Mouse (Mus musculus): ENCODE measurements around the gene Kctd6. TPM values are rescaled to one million over a fixed set of nuclear protein-coding genes. Genes with fewer than 3 reads are reported as not detected.

Gene Kctd6
- polyA plus RNA-seq, 1 experiment = 7.7 TPM

DNA sequence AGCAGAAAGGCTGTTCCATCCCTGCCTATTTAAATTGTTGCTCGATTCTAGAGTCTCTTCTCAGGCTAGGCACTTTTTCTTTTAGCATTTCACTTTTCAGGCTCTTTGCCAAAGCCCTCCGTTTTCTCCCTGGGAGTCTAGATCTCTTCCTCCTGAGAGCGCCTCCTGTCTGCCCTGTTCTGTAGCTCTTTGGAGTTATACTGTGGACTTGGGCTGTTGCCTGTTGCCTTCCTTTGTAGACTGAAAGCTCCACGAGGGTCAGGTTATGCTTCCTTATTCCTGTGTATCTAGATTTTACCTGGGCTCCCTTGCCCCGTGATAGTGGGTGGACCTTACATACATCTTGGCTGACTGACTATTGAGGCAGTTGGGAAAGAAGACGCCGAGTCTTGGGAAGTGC, 4.3 kb downstream of the Kctd6 start:
- WGBS = 78% methylated on average over 7 of the region's 7 CpGs
- TF ChIP-seq CTCF (IDR thresholded peaks at IDR 0.05; ENCODE audit: control insufficient read depth, insufficient read depth, low read length) = no peak
- no peak for TF ChIP-seq POLR2A (IDR thresholded peaks at IDR 0.05; ENCODE audit: borderline replicate concordance, control insufficient read depth, low read depth, low read length)
- Histone ChIP-seq H3K4me3 (replicated peaks; ENCODE audit: control insufficient read depth, low read depth, low read length) (no peak overlapping the region), H3K4me1 (ENCODE audit: control insufficient read depth, insufficient read depth, low read length) (no peaks in the 10 kb centered on the region; the same call in 1 of the 2 replicates), H3K27ac (ENCODE audit: control insufficient read depth, insufficient read depth, low read depth, low read length, poor library complexity) (no peak overlapping the region)

DNA sequence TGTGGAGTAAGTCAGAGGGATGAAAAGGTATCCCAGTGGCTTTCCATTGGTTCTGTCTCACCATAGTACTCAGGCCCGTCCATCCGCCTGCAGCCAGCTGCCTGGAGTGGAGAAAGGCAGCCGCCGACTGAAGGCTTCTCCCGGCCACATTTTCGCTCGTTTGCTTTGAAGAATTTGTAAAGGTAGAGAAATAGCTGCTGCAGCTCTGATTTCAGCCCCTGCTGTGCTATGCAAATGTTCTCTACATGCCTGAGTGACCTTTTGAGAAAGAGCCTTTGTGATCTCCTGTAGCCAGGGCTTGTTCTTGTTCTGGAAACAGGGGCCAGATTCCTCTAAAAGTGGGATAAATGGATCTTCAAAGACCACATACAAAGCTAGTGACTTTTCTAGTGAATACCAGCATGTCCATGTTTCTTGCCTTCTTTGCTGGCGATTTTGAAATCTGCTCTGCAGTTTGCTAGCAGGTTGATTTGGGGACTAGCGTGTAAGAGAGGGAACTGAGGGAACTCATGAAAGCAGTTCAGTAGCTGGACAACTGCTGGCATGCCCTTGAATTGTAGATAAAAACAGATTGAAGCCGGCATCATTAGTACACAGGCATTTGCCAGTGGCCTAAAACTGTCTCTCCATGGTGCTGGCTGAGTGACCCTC, 4.9 kb downstream of the Kctd6 start:
- TF ChIP-seq CTCF (IDR thresholded peaks at IDR 0.05; ENCODE audit: control insufficient read depth, insufficient read depth, low read length) = no peak
- no peak for TF ChIP-seq POLR2A (IDR thresholded peaks at IDR 0.05; ENCODE audit: borderline replicate concordance, control insufficient read depth, low read depth, low read length)
- Histone ChIP-seq H3K4me1 (ENCODE audit: control insufficient read depth, insufficient read depth, low read length) (peaks cover 2% of the 10 kb centered on the region; the same call in 1 of the 2 replicates), H3K27ac (ENCODE audit: control insufficient read depth, insufficient read depth, low read depth, low read length, poor library complexity) (no peak overlapping the region), H3K4me3 (replicated peaks; ENCODE audit: control insufficient read depth, low read depth, low read length) (no peak overlapping the region)
- 77% methylated on average over 10 of the region's 10 CpGs for WGBS

DNA sequence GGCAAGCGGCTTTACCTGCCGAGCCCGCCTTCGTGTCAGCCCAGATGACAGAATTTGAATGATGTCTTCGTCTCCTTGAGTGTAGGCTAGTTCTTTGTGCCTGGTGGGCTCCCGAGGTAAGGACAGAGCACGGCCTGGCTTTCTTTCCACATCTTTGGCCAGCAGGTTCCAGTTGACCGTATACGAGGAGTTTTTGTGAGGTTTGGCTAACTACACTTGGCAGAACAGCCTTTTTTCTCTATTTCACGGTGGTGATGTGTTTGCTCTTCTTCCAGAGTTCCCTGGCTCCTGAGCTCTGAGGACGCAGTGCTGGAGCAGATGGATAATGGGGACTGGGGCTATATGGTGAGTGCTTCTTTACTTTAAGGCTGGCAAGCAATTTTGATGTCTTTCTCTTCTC, 5.9 kb downstream of the Kctd6 start:
- WGBS = 93% methylated on average over 11 of the region's 11 CpGs
- no peak overlapping the region for H3K4me3 ChIP-seq (replicated peaks; ENCODE audit: control insufficient read depth, low read depth, low read length)
- H3K27ac ChIP-seq (ENCODE audit: control insufficient read depth, insufficient read depth, low read depth, low read length, poor library complexity) = no peak overlapping the region
- TF ChIP-seq CTCF (IDR thresholded peaks at IDR 0.05; ENCODE audit: control insufficient read depth, insufficient read depth, low read length) (no peak), POLR2A (IDR thresholded peaks at IDR 0.05; ENCODE audit: borderline replicate concordance, control insufficient read depth, low read depth, low read length) (no peak)
- peaks cover 3% of the 10 kb centered on the region; the same call in 1 of the 2 replicates for H3K4me1 ChIP-seq (ENCODE audit: control insufficient read depth, insufficient read depth, low read length)

DNA sequence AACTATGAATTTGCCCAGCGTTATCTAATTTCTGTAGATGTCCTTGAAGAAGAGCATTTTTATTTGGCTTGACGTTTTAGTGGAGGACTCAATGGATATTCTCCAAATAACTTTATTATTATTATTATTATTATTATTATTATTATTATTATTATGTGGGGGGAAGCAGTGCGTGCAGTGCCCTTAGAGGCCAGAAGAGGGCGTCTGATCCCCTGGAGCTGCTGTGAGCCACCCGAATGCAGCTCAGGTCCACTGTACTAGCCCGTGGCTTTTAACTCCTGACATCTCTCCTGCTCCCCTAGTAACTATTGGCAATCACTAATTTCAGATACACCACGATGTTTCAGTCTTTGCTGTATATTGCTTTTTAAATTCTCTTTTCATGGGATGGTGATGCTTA, 6.4 kb downstream of the Kctd6 start:
- H3K4me3 ChIP-seq (replicated peaks; ENCODE audit: control insufficient read depth, low read depth, low read length) = no peak overlapping the region
- H3K27ac ChIP-seq (ENCODE audit: control insufficient read depth, insufficient read depth, low read depth, low read length, poor library complexity) = no peak overlapping the region
- 66% methylated on average over 7 of the region's 7 CpGs for WGBS
- TF ChIP-seq POLR2A (IDR thresholded peaks at IDR 0.05; ENCODE audit: borderline replicate concordance, control insufficient read depth, low read depth, low read length) (no peak), CTCF (IDR thresholded peaks at IDR 0.05; ENCODE audit: control insufficient read depth, insufficient read depth, low read length) (peak; percentile 61)
- H3K4me1 ChIP-seq (ENCODE audit: control insufficient read depth, insufficient read depth, low read length) = peaks cover 3% of the 10 kb centered on the region; the same call in 1 of the 2 replicates

- Histone ChIP-seq H3K4me3 (replicated peaks; ENCODE audit: control insufficient read depth, low read depth, low read length) (no peak overlapping the region), H3K27ac (ENCODE audit: control insufficient read depth, insufficient read depth, low read depth, low read length, poor library complexity) (no peak overlapping the region), H3K4me1 (ENCODE audit: control insufficient read depth, insufficient read depth, low read length) (peaks cover 3% of the 10 kb centered on the region; the same call in 1 of the 2 replicates)
- WGBS = 71% methylated on average over 2 of the region's 2 CpGs
- no peak for TF ChIP-seq POLR2A (IDR thresholded peaks at IDR 0.05; ENCODE audit: borderline replicate concordance, control insufficient read depth, low read depth, low read length)
- TF ChIP-seq CTCF (IDR thresholded peaks at IDR 0.05; ENCODE audit: control insufficient read depth, insufficient read depth, low read length) = no peak
Observed at GRCm38 (mm10) chr14:8220912-8221311, 7.0 kb downstream of the Kctd6 start.

- H3K27ac ChIP-seq (ENCODE audit: control insufficient read depth, insufficient read depth, low read depth, low read length, poor library complexity) = no peak overlapping the region
- TF ChIP-seq CTCF (IDR thresholded peaks at IDR 0.05; ENCODE audit: control insufficient read depth, insufficient read depth, low read length) = no peak
- TF ChIP-seq POLR2A (IDR thresholded peaks at IDR 0.05; ENCODE audit: borderline replicate concordance, control insufficient read depth, low read depth, low read length) = no peak
- peaks cover 3% of the 10 kb centered on the region; the same call in 1 of the 2 replicates for H3K4me1 ChIP-seq (ENCODE audit: control insufficient read depth, insufficient read depth, low read length)
- 93% methylated on average over 16 of the region's 16 CpGs for WGBS
- no peak overlapping the region for H3K4me3 ChIP-seq (replicated peaks; ENCODE audit: control insufficient read depth, low read depth, low read length)
Observed at GRCm38 (mm10) chr14:8222561-8222960, 8.6 kb downstream of the Kctd6 start.

GRCm38 (mm10) chr14:8223506-8224293, 9.8 kb downstream of the Kctd6 start:
- Histone ChIP-seq H3K4me1 (ENCODE audit: control insufficient read depth, insufficient read depth, low read length) (peaks cover 3% of the 10 kb centered on the region; the same call in 1 of the 2 replicates), H3K27ac (ENCODE audit: control insufficient read depth, insufficient read depth, low read depth, low read length, poor library complexity) (no peak overlapping the region), H3K4me3 (replicated peaks; ENCODE audit: control insufficient read depth, low read depth, low read length) (no peak overlapping the region)
- WGBS = 17% methylated on average over 10 of the region's 10 CpGs
- TF ChIP-seq CTCF (IDR thresholded peaks at IDR 0.05; ENCODE audit: control insufficient read depth, insufficient read depth, low read length) (no peak), POLR2A (IDR thresholded peaks at IDR 0.05; ENCODE audit: borderline replicate concordance, control insufficient read depth, low read depth, low read length) (no peak)

DNA sequence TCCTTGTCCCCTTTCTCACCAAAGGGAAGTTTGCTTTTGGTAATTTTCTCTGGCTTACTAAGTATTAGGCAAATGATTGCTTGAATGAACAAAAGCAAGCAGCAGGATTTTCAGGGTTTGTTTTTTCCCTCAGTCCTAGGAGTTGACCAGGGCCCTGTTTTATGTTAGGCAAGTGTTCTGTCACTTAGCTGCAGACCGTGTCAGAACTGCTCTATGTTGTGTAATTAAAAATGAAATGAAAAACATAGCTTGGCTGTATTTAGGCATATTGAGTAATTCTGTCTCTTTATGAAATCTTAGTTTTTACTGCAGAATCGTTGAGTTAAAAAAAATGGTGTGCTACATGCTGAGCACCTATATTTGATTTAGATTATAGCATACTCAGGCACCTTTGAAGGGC, 10.9 kb downstream of the Kctd6 start:
- TF ChIP-seq CTCF (IDR thresholded peaks at IDR 0.05; ENCODE audit: control insufficient read depth, insufficient read depth, low read length) = no peak
- TF ChIP-seq POLR2A (IDR thresholded peaks at IDR 0.05; ENCODE audit: borderline replicate concordance, control insufficient read depth, low read depth, low read length) = no peak
- Histone ChIP-seq H3K27ac (ENCODE audit: control insufficient read depth, insufficient read depth, low read depth, low read length, poor library complexity) (no peak overlapping the region), H3K4me3 (replicated peaks; ENCODE audit: control insufficient read depth, low read depth, low read length) (no peak overlapping the region), H3K4me1 (ENCODE audit: control insufficient read depth, insufficient read depth, low read length) (peaks cover 3% of the 10 kb centered on the region; the same call in 1 of the 2 replicates)
- 36% methylated on average over 2 of the region's 2 CpGs for WGBS

Data from bone marrow, adult 2 months (tissue).